Mouse (Mus musculus) lung, adult 18-20 months (tissue): Measurements from ENCODE around the gene Gm14434.
"Not testable (repeated sequence)": the region's sequence is repeated elsewhere in the genome, so short reads cannot be mapped to it uniquely, and the experiment has no call there.

Experiments
- DNase-seq, 2 experiments: peaks; one replicate each; pipeline ENCODE4 v3.0.0; 2022; ENCODE audit warnings: mixed read lengths in 2 of 2

The Gm14434 gene

DNA sequence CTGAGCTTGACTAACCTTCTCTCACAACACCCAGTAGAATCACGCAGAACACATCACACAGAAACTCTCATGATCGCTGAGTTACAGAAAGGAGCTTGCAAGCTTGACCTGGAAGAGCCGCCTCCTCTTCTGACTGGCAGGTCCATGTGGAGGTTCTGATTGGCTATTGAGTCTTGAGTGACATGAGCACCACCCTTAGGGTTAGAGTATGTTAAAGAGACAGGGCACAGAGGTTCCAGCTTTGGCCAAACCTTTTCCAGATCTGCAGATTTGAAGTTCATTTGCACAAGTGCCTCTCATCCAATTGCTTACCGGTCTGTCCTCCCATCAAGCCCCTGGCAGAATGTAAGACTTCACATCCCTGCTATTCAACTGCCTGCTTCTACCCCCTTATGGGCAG, at the start of gene Gm14434:
Gene Gm14434 (minus strand): TSS at position 101 of the 400 bp plus-strand sequence.
- DNase-seq, result not testable (repeated sequence)

DNA sequence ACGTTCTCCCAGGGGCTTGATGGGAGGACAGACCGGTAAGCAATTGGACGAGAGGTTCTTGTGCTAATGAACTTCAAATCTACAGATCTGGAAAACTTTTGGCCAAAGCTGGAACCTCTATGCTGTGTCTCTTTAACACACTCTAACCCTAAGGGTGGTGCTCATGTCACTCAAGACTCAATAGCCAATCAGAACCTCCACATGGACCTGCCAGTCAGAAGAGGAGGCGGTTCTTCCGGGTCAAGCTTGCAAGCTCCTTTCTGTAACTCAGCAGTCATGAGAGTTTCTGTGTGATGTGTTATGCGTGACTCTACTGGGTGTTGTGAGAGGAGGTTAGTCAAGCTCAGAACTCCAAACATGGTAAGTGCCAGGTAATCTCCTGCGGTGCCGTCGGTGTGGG, 34.2 kb upstream of the Gm14434 start, which contains the start of gene Zfp967:
Gene Zfp967 (plus strand): TSS at position 301 of the 400 bp plus-strand sequence.
- not testable (repeated sequence) for DNase-seq

DNA sequence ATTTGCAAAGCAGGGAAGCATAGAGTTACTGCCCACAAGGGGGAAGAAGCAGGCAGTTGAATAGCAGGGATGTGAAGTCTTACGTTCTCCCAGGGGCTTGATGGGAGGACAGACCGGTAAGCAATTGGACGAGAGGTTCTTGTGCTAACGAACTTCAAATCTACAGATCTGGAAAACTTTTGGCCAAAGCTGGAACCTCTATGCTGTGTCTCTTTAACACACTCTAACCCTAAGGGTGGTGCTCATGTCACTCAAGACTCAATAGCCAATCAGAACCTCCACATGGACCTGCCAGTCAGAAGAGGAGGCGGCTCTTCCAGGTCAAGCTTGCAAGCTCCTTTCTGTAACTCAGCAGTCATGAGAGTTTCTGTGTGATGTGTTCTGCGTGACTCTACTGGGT, 63.3 kb downstream of the Gm14434 start, which contains the start of gene Gm14435:
Gene Gm14435 (plus strand): TSS at position 301 of the 400 bp plus-strand sequence.
- not testable (repeated sequence) for DNase-seq
